Mouse (Mus musculus): ENCODE data around the gene Ola1. TPM values are rescaled to one million over a fixed set of nuclear protein-coding genes. Genes with fewer than 3 reads are reported as not detected.

The Ola1 gene
- polyA plus RNA-seq, 1 experiment, result 37.9 TPM

DNA sequence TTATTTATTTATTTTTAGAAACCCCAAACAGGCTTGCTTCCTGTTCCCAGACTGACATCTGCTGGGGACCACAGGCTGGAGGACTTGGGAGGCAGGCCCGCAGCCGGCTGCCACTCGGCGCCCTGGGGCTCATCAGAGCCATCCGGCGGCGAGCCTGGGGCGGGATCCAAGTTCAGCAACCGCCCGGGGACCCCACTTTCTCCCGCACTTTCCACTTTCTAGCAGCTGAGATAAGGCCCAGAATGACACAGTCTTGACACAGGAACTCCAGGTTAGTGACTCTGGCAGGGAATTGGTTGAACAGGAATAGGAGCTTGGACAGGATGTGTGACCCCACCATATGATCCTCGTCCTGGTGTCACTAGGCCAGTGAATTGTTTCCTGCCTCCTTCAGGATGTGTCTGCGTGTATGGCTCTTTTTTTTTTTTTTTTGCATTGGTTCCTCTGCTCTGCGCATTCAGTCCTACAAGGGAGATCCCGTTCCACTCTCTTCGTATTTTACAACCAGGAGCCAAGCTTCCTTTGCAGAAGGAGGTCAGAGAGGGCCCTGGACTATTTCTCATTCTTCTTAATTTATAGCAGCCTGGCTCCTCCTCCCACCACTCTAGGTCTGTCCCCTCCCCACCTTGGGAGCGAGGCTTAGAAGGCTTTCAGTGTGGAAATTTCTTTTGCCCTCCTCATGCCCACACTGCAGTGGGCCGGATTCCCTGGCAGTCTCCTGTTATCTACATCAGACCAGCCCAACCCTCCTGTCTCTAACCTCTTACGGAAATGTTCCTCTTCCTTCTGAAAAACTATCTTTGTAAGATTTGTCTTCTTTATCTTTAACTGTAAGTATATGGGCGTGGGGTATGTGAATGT lies 152.2 kb downstream of the Ola1 start:
- no peak for DNase-seq (ENCODE audit: low spot score)

DNA sequence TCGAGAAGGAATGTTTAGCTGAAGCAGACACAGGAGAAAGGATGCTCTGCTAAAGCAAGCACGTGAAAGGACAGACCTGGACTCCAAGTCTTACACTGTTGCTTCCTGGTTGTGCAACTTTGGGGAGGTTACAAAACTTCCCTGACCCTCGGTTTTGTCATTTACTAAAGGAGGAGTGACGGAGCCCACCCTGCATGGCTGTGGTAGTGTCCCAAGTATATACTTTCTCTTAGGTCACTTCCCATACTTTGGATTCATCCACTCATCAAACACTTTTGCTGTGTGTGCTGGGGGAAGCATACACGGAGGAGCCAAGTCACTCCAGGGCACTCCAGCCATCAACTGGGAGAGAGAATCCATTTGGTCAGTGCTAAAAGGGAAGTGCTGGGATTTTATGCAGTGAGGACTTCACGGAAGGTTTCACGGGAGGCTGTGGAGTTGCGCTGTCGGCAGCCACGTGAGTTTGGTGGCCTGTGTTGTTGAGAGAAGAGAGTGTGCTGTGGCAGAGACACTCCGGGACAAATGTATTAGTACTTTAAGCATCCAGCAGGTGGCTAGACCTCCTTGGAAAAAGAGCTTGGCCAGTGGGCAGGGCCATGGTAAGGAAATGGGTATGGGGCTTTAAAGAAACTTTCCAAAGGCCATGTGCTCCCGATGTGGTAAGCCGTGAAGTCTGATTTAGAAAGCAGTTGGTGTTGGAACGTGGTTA lies 154.7 kb downstream of the Ola1 start:
- DNase-seq (ENCODE audit: low spot score), result no peak

GRCm38 (mm10) chr2:73060259-73060585 lies 158.5 kb downstream of the Ola1 start:
- no peak for DNase-seq (ENCODE audit: low spot score)

DNA sequence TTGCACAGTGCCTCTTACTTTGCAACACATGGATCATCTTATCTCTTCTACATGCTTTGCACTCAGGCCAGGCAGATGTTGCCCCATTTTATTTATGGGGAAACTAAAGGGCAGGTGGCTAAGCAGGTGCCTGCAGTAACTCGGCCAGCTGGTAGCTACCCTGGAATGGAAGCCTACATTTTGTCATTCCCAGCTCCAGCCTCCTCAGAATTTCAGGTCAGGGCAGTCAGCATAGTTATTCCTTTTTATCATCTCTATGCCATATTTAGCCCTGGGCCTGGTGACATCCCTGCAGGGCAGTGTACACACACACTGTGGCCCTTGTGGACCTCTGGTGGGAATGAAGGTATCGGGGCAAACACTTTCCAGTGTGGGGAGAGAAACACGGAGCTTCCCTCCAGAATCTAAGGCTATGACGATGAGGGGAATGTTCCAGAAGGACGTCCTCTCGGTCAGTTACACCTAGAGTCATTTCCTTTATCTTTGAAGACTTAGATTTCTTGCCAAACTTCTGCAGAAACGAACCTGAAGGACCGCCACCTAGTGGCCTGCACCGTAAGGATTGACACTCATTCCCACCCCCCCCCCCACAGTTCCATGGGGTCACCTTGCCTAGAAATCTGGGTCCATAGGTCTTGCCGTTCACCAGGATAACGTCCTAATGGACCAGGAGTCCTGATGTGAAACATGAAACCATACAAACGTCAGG lies 159.0 kb downstream of the Ola1 start:
- DNase-seq (ENCODE audit: low spot score), result no peak

- DNase-seq (ENCODE audit: low spot score), result no peak
Measured at GRCm38 (mm10) chr2:73058344-73058743, 160.4 kb downstream of the Ola1 start.

- DNase-seq (ENCODE audit: low spot score), result no peak
Measured at GRCm38 (mm10) chr2:73057589-73057988, 161.1 kb downstream of the Ola1 start.

DNA sequence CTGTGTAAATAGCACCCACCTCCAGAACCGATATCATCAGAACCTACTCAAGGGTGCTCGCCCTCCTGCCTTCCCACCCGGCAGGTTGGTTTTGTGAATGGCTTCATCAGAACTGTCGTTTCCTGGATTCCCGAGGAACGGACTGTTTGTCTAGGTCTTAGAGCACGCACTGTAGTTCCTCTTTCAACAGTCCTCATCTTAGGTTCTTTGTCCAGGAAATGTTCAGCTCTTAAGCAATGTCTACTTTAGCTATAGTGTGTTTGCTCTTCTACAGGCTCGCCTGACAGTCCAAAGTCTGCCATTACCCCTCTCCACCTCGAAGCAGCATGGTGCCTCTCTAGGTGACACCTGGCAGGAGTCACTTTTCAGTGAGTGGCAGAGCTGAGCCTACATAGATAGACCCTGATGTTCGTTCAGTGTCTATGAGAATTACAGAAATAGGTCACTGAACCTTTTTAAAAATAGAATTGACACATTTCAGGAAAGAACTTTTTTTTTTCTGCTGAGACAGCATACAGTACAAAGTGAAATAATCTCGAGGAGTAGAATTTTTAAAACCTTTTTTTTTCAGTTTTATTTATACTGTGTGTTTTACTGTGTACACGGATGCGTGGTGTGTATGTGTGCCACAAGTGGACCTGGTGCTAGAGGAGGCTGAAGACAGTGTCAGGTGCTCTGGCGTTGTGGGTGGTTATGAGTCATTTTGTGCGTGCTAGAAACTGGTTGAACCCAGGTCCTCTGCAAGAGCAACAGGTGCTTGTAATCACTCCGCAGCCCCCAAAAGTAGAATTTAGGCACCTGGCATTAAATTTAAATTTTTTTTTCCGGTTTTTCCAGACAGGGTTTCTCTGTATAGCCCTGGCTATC lies 162.4 kb downstream of the Ola1 start:
- DNase-seq (ENCODE audit: low spot score), result no peak

DNA sequence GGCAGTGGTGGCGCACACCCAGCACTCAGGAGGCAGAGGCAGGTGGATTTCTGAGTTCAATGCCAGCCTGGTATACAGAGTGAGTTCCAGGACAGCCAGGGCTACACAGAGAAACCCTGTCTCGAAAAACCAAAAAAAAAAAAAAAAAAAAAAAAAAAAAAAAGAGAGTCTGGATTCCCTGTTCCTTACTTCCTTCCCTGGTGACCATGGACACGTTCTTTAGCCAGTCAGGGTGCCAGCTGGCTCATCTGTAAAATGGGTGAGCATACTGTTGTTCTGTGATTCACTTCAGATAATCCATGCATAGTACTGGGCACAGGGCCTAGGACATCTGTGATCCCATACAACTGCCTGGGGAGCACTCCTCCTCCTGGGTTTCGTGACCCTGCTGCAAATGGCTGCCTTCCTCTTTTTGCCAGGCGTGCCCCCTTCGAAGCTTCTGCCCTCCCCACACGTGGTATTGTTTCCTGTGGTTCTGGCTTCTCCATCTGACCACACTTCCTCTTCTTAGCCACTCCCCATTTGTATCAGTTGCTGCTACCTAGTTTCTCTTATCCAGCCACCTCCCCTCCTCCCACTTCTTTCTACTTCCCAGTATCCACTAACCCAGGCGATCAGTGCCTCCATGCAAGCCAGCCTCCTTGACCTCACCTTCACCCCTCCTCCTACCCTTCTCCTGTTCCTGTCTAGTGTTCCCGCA lies 164.8 kb downstream of the Ola1 start:
- DNase-seq (ENCODE audit: low spot score), result no peak

DNA sequence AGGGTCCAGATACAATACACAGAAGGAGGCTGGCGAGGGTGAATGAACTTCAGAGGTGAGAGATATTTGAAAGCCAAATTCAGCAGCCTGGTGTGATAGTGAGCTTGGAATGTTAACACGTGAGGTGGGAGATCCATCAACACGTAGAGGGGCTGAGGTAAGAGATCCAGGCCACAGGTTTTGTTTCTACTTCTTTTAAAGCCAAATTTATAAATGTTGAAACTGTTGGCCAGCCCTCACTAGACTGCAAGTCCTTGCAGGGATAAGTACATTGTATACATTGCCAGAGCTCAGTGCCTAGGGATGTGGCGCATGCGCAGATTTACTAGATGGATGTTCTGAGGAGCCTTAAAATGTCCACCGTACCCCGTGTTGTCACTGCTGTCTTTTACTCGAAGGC lies 168.3 kb downstream of the Ola1 start:
- DNase-seq (ENCODE audit: low spot score), result no peak

DNA sequence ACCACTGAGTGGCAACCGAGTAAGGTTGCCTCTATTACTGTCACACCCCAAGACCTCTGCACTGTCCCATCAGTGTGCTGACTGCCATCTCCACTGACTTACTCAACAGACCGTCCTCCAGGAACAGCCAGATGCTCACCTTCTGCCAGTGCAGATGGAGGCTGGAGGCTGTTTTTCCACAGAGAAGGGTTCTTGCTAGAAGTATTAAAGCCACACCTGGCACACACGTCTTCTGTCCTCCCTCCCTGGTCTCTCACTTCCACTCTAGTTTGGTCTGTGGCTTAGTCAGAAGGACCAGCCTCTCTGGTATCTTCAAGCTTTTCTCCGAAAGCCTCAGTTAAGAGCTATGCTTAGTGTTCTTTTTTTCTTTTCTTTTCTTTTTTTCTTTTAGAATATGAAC lies 168.7 kb downstream of the Ola1 start:
- no peak for DNase-seq (ENCODE audit: low spot score)

DNA sequence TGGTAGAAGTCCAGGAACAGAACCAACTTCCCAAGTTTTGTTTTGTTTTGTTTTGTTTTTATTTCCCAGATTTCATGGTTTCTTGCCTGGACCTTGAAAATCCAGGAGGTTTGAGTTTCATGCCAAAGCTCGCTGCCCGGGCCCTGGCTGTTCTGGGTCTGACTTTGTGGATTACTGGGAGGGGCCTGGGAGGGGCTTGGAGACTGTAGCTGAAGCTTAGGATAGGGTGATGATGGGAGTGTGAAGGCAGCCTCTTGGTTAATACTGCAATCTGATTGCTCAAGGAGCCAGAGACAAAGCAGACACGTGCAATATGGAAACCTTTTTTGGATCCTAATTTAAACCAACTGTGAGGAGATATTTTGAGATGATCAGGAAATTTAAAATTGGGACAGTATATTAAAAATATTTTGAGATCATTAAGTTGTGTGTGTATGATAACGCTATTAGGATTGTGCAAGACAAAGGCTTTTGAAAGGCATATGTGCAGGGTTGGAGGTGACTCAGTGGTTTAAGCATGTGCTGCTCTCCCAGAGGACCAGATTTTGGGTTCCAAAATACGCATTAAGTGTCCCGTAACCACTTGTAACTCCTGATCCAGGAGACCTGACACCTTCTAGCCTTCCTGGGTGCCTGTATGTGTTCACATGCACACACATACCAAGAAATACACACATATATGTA lies 169.6 kb downstream of the Ola1 start:
- DNase-seq (ENCODE audit: low spot score), result no peak

- peak; percentile 27 for DNase-seq (ENCODE audit: low spot score)
Measured at GRCm38 (mm10) chr2:73047061-73047741, 171.5 kb downstream of the Ola1 start.

GRCm38 (mm10) chr2:73046576-73046975 lies 172.1 kb downstream of the Ola1 start:
- no peak for DNase-seq (ENCODE audit: low spot score)

DNA sequence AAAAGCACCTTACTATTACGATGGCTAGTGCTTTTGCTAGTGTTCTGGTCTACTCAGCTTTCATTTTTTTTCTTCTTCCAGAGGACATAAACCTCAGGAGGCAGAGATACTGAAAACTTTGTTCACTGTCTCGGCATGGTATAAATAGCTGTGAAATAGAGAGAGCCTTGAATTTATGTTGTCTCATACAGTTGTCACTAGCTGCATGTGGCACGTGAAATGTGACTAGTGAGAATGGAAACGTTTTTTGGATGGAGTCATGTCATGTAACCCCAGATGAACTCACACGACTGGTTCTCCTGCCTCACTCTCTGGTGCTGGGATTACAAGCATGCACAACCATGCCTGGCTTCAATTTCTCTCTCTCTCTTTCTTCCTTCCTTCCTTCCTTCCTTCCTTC lies 173.2 kb downstream of the Ola1 start:
- no peak for DNase-seq (ENCODE audit: low spot score)

Other genes starting within 250 kb of the Ola1 start
- 26.1 and 28.5 TPM in 2 replicates for gene Sp3, start 238.5 kb downstream of the Ola1 start, polyA plus RNA-seq (2012; rRNA removed)
- not detected in 2 replicates for gene Gm11084, start 232.2 kb downstream of the Ola1 start, polyA plus RNA-seq (2012; rRNA removed)
- not detected in 2 replicates for gene Sp9, start 53.0 kb upstream of the Ola1 start, polyA plus RNA-seq (2012; rRNA removed)
- gene Scrn3, start 93.7 kb upstream of the Ola1 start, polyA plus RNA-seq (2012; rRNA removed), result 19.1 and 26.2 TPM in 2 replicates
- 21.7 and 23.4 TPM in 2 replicates for gene Cir1, start 93.8 kb upstream of the Ola1 start, polyA plus RNA-seq (2012; rRNA removed)
- 3.9 and 5.5 TPM in 2 replicates for gene Gpr155, start 167.6 kb upstream of the Ola1 start, polyA plus RNA-seq (2012; rRNA removed)

Data from urinary bladder, adult 2 months (tissue).